Mouse (Mus musculus): Measurements from ENCODE around the gene Thumpd3.

Thumpd3 gene

DNA sequence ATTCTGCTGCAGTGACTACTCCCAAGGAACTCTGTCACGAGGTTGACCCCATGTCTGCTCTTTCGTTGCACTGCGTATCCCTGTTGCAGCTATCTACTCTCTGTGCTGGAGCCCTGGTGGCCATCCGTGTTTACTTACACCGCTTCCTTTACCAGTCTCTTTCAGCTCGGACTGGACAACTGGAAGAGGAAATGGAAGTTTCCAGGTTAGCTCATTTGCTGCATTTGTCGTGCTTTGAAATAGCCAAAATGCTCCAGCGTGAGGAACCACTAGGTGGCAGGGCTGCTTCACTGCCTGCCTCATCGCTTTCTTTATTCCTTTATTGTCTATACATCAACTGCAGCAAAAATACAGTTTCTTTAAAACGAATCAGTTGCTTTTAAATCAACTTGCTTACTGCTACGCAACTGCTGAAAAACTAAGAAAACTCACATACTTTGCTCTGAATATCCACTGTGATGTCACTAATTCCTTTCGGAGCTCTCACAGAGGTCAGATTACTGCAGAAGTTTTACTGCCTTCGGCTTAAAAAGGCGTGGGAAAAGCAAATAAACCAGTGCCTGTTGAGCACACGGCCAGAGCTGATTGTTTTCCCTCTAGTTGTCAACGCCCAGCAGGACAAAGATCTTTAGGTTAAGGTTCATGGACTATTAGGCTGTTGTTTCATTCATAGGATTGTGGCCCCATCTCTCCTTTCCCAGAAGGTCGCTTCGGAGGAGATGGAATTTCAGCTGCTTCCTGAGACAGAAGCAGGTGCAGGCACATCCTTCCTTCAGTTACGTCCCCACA is 7.9 kb upstream of the Thumpd3 start:
- DNase-seq = peak; percentile 83

GRCm38 (mm10) chr6:113038735-113039058 is 7.3 kb upstream of the Thumpd3 start:
- DNase-seq = no peak

GRCm38 (mm10) chr6:113040319-113040718 is 5.7 kb upstream of the Thumpd3 start:
- DNase-seq = no peak

DNA sequence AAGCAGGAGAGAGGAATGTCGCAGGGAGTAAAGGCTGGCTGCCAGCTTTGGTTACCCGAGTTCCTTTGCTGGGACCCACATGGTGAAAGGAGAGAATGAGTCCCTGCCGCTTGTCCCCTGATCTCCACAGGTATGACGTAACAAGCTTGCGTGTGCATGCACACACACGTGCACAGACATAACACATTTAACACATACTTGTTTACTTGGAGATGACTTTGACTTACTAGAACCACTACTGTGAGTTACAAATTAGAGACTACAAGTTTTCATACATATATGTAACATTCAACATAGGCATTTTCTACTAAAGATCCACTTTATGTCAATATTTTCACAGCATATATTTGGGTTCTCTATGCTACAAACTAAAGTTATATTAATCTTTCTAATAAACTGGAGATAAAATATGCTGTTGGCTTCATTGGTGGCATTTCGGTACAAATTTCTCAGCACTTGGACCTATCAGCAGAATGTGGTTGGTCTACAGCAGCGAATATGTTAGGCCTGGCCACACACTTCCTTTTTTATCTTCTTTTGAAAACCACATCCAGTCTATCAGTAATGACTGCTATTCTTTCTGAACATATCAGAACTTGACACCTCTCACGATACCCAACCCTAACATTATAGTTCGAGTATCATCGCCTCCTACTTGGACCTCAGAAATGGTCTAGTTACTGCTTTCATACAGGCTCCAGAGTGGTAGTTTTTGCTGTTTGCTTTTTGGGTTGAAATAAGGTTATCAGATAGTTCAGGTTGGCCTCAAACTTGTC is 4.6 kb upstream of the Thumpd3 start:
- no peak for DNase-seq

GRCm38 (mm10) chr6:113045575-113045974 is 450 bp upstream of the Thumpd3 start:
- DNase-seq = no peak

GRCm38 (mm10) chr6:113047016-113047746 is 1.2 kb downstream of the Thumpd3 start:
- DNase-seq = no peak

DNA sequence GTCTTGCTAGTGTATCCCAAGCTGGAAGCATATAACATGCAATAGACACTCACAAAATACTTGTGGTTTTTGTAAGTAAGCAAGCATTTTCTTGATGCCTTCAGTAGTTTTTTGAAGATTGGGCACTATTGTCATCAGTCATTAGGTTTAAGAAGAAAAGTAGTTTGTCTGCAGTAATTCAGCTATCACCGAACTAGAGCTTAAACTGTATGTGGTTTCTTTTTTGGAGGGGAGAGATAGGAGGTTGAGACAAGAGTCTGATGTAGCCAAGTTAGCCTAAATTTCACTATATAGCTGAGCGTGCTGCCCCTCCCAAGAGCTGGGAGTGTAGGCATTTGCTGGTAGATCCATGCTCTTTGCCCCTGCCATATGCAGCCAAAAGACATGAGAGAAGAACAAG is 2.3 kb downstream of the Thumpd3 start:
- DNase-seq = no peak

DNA sequence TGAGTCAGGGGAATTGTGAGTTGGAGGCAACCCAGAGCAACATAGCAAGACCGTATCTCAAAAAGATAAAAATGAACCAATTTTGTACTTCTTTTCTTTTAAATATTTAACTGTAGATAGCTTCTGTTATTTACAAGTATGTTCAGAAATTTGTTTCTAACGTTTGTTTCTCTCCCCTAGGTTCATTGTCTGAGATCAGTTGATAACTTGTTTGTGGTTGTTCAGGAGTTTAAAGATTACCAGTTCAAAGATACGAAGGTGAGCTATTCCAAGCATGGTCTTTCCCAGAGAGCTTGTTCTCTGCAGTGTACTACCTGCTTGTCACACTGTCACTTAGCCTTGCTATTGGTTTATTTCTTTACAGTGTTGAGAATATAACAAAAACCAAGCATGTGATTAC is 3.1 kb downstream of the Thumpd3 start:
- no peak for DNase-seq

GRCm38 (mm10) chr6:113052972-113053371 is 6.9 kb downstream of the Thumpd3 start:
- no peak for DNase-seq

DNA sequence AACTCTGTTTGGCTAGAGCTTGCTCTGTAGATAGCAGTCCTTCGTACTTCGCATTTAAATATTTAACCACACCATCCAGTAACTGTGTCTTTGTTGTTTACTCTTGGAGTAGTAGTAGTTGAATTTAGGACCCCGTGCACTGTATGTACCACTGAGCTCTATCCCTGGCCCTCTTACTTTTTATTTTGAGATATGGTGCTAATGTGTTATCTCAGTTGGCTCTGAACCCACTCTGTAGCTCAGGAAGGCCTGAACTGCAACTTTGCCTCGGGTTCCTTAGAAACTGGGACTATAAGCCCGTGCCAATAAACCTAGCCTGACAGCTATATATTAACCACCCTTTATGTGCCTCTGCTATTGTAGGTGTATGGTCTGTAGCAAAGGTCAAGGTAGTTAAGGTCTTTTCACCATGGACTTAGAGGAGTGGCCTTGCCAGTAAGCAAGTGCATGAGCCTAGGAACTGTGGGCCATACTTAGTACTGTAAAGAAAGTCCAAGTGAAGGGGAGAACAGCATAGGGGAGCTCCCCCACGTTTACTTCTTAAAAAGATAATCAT is 8.6 kb downstream of the Thumpd3 start:
- DNase-seq = no peak

DNA sequence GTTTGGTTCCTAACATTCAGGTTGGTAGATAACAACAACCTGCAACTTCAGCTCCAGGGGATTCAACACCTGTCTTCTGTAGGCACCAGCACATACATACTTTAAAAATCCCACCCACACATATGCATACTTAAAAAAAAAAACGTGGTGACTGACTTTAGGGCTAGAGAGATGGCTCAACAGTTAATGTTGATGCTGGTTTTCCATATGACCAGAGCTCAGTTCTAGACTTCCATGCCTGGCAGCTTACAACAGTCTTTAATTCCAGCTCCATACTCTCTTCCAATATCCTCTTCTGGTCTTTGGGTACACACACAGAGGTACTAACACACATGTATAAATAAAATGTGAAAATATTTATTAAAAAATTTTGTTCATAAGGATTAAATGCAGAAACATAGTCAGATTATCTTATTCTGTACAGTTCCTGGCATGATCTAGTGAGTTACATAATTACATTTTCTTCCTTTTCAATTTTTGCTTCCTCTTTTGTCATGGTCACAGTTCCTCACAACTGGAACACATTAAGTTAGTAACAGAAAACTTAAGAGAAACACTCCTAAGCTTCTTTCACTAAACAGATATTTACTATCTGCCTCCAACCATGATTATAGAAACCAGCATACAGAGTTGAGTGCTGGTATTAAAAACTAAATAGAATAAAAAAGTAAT is 15.0 kb downstream of the Thumpd3 start:
- no peak for DNase-seq

- DNase-seq = peak; percentile 50
These were observed 16.2 kb downstream of the Thumpd3 start for GRCm38 (mm10) chr6:113062253-113062652.

DNA sequence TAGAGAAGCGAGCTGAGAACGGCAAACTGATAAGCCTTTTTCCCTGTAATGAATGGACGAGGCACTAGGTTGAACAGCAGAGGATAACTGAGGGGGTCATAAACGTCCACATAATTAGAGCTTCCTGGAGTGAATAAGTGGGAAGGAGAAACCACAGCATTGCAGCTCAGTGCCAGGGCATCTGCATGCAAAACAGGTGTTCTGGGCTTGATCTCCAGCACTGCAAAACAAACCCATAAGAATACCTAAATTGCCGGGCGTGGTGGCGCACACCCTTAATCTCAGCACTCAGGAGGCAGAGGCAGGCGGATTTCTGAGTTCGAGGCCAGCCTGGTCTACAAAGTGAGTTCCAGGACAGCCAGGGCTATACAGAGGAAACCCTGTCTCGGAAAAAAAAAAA is 17.3 kb downstream of the Thumpd3 start:
- no peak for DNase-seq

DNA sequence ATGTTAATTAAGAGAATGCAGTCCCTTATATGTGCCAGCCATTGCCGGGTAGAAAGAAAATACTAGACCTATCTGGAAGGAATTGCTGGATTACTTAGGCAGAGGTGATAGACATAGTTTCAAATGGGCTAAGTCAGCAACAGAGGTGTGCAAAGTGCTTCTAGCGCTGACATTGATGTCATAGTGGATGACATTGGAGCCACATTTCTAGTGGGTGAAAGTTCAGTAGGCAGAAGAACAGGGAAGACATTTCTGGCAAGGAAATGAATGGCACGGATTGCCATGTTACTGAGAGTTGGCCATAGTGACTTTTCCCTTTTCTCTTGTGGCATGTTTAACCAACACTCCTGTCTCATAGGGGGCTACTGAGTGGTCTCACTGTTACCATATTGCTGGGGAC is 19.2 kb downstream of the Thumpd3 start:
- DNase-seq = no peak

- DNase-seq = no peak
These were observed 23.1 kb downstream of the Thumpd3 start for GRCm38 (mm10) chr6:113069154-113069553.

DNA sequence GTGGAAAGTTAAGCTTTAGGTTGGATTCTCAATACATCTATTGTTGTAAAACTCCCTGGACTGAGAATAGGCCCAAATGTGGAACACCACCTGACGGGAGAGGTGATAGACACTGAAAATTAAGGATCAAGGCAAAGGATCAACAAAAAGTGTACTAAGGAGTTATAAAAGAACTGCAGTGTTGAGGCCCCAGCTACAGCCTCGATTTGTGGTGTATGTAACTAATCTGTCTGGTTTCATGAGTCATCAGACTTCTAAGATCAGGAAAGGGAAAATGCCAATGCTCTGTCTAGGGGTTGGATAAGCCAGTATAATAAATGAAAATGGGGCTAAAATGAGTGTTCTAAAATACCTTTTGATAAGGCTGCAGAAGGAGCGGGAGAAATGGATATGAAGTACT is 29.2 kb downstream of the Thumpd3 start:
- DNase-seq = no peak

GRCm38 (mm10) chr6:113076012-113076685 is 30.1 kb downstream of the Thumpd3 start:
- DNase-seq = peak; percentile 96

GRCm38 (mm10) chr6:113076686-113077516 is 30.9 kb downstream of the Thumpd3 start, which contains the start of gene Setd5:
Gene Setd5 (plus strand): TSS chr6:113077365.
- DNase-seq = peak; percentile 98

GRCm38 (mm10) chr6:113077569-113078030 is 31.6 kb downstream of the Thumpd3 start:
- DNase-seq = no peak

GRCm38 (mm10) chr6:113078031-113078721 is 32.2 kb downstream of the Thumpd3 start:
- DNase-seq = peak; percentile 39
